Mouse (Mus musculus): ENCODE results near the gene Gabrp.

- peak; percentile 58; the same call in 1 of the 2 replicates for TF ChIP-seq POLR2A (IDR thresholded peaks at IDR 0.05; ENCODE audit: extremely low read depth, insufficient read depth, low read length)
- peak; percentile 39; the same call in 1 of the 2 replicates for TF ChIP-seq CTCF (IDR thresholded peaks at IDR 0.05; ENCODE audit: extremely low read depth, insufficient read depth, low read length)
These were observed 65.8 kb downstream of the Gabrp start for GRCm38 (mm10) chr11:33512854-33513375.
